Mouse (Mus musculus): Measurements from ENCODE around the gene Ncam1. TPM values are rescaled to one million over a fixed set of nuclear protein-coding genes. Genes with fewer than 3 reads are reported as not detected.

Ncam1 gene
- total RNA-seq, 2 experiments from 2014 or later: 3.8 to 4.2 TPM

GRCm38 (mm10) chr9:49621691-49622090 lies 177.0 kb downstream of the Ncam1 start:
- DNase-seq: no peak

- no peak for DNase-seq
Measured at GRCm38 (mm10) chr9:49618699-49619392, 179.9 kb downstream of the Ncam1 start.

- no peak for DNase-seq
Measured at GRCm38 (mm10) chr9:49618266-49618665, 180.5 kb downstream of the Ncam1 start.

GRCm38 (mm10) chr9:49617216-49617615 lies 181.5 kb downstream of the Ncam1 start:
- peak in 1 of 2 experiments; percentile 53 for DNase-seq

GRCm38 (mm10) chr9:49612387-49612786 lies 186.3 kb downstream of the Ncam1 start:
- no peak for DNase-seq

GRCm38 (mm10) chr9:49608191-49608590 lies 190.5 kb downstream of the Ncam1 start:
- no peak for DNase-seq

- no peak for DNase-seq
Measured at GRCm38 (mm10) chr9:49606717-49607116, 192.0 kb downstream of the Ncam1 start.

GRCm38 (mm10) chr9:49606317-49606716 lies 192.4 kb downstream of the Ncam1 start:
- DNase-seq: peak; percentile 28 to 37

GRCm38 (mm10) chr9:49605791-49606190 lies 192.9 kb downstream of the Ncam1 start:
- DNase-seq: peak; percentile 78 to 84

GRCm38 (mm10) chr9:49605351-49605750 lies 193.4 kb downstream of the Ncam1 start:
- DNase-seq: peak; percentile 41 to 48

- no peak for DNase-seq
Measured at GRCm38 (mm10) chr9:49601215-49601614, 197.5 kb downstream of the Ncam1 start.

GRCm38 (mm10) chr9:49595635-49596348 lies 202.9 kb downstream of the Ncam1 start:
- no peak for DNase-seq

GRCm38 (mm10) chr9:49594876-49595634 lies 203.7 kb downstream of the Ncam1 start:
- no peak for DNase-seq

- peak; percentile 52 to 64 for DNase-seq
Measured at GRCm38 (mm10) chr9:49593951-49594536, 204.7 kb downstream of the Ncam1 start.

- DNase-seq: no peak
Measured at GRCm38 (mm10) chr9:49592006-49592405, 206.7 kb downstream of the Ncam1 start.

- DNase-seq: no peak
Measured at GRCm38 (mm10) chr9:49590261-49590660, 208.5 kb downstream of the Ncam1 start.

- no peak for DNase-seq
Measured at GRCm38 (mm10) chr9:49577136-49577535, 221.6 kb downstream of the Ncam1 start.

- DNase-seq: no peak
Measured at GRCm38 (mm10) chr9:49571695-49572510, 226.8 kb downstream of the Ncam1 start.

GRCm38 (mm10) chr9:49570731-49571694 lies 227.7 kb downstream of the Ncam1 start:
- no peak for DNase-seq

GRCm38 (mm10) chr9:49570033-49570660 lies 228.6 kb downstream of the Ncam1 start:
- no peak for DNase-seq

Data from heart, adult 18-20 months (tissue).